Mouse (Mus musculus) heart, postnatal 36 days (tissue): ENCODE measurements at regions not wholly inside any gene's neighbourhood (a gene's known extent, or its start where the extent isn't known, plus 50 kb on each side); places are given as distances from the start of the nearest gene placed in this dataset.

Source experiments
- DNase-seq, 2 experiments: peaks; one replicate each; pipeline ENCODE4 v3.0.0; 2021 to 2022
- intact Hi-C: fragments of 180-260 bp; cut with DNase I; formaldehyde crosslinking; loops from one replicate; pipeline ENCODE4 v1.15.1; 2025

- DNase-seq = no peak
- intact Hi-C loops = no loop called here
These were observed 282.6 kb upstream of the Gm11146 start for GRCm38 (mm10) chr16:77884495-77884894.

DNA sequence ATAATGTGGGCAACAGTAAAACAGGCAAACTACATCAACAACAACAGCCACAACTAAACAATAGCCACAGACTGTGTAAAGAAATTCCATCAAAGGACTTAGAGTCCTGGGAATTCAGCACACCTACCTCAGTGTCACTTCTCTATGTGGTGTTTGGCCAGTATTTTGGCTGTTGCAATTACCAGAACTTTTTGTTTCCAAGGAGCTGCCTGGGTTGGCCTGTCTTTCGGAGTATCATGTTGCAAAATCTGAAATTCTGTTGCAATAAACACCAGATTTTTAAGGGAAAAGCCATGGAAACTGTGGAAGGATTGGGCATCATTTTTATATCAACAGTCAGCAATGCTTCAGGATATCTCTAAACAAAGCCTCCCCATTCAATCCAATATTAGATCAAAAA, 275.1 kb upstream of the Gm11146 start:
- intact Hi-C loops = no loop called here
- no peak for DNase-seq

GRCm38 (mm10) chr16:77863246-77863645, 261.4 kb upstream of the Gm11146 start:
- DNase-seq = no peak
- intact Hi-C loops = no loop called here

- intact Hi-C loops = no loop called here
- no peak for DNase-seq
These were observed 250.3 kb upstream of the Gm11146 start for GRCm38 (mm10) chr16:77852066-77852781.

- DNase-seq = no peak
- intact Hi-C loops = no loop called here
These were observed 249.5 kb upstream of the Gm11146 start for GRCm38 (mm10) chr16:77851206-77852065.

GRCm38 (mm10) chr16:77835767-77836166, 233.9 kb upstream of the Gm11146 start:
- DNase-seq = no peak
- intact Hi-C loops = no loop called here

DNA sequence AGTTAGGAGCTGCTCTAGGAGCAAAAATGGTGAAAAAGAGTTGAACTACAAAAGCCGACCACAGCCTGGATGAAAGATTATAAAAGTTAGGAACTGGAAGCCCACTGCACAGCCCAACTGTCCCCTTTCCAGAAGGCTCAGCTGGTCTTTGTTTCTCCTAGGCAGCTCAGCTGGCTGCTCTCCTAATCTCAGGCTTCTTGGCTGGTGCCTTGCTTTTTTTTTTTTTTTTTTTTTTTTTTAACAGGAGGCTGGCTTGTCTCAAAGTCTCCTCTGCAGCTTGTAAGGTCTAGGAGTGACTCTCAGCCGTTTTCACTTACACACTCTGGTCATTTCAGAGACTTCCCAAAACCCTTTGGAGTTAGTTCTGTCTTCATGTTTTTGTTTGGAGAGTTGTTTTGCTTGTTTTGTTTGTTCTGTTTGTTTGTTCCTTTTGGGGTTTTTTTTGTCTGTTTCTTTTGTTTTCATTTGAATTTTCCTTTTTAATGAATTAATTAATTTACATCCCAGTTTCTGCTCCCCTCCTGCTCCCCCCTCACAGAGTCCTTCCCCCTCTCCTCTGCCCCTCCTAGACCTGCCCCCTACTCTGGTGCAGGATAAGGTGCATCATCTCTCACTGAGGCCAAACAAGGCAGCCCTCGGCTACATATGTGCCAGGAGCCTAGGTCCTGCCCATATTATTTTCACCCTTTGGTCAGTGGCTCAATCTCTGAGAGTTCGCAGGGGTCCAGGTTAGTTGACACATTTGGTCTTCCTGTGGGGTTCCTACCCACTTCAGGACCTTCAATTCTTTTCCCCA, 225.6 kb upstream of the Gm11146 start:
- peak; percentile 47 to 48 for DNase-seq
- intact Hi-C loops = no loop called here

GRCm38 (mm10) chr16:77799709-77800108, 197.8 kb upstream of the Gm11146 start:
- intact Hi-C loops = no loop called here
- no peak for DNase-seq

GRCm38 (mm10) chr16:77796926-77797325, 195.0 kb upstream of the Gm11146 start:
- DNase-seq = no peak
- intact Hi-C loops = no loop called here

DNA sequence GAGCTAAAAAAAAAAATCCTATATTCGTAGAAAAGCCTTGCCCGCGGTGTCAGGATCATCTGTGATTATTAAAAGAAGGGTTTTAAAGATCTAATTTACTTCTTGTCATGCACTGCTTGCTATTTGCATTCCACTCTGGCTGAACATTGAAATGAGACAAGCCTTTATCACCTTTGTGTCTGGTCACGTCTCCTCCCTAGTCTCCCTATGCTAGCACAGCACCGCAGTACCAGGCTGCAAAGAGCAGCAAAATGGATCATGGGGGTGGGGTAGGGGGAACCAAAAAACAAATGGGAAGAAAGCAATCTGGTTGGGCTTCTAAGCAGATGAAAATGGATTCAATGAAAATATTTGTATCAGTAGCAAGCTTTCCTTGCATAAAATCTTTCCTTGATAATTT, 187.8 kb upstream of the Gm11146 start:
- intact Hi-C loops = no loop called here

GRCm38 (mm10) chr16:77789206-77789605, 187.3 kb upstream of the Gm11146 start:
- no peak for DNase-seq
- intact Hi-C loops = no loop called here

More for the DNA sequence above, 187.8 kb upstream of the Gm11146 start:
- no peak for DNase-seq

DNA sequence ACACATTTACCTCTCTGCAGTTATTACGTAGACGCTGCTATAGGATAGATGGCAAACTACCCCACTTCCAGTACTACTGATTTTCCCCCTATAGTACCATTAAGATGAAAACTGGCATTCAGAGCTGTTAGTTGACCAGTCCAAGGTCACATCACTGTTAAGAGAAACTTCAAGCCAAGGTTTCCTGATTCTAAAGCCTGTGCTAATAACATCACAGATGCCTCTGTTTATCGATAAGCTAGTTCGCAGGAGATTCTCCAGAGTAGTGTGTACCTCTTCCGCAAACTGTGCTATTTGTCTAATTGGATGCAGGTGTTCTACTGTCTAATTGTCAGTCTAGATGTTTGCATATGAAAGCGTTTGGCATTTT, 186.9 kb upstream of the Gm11146 start:
- DNase-seq = no peak
- intact Hi-C loops = no loop called here

DNA sequence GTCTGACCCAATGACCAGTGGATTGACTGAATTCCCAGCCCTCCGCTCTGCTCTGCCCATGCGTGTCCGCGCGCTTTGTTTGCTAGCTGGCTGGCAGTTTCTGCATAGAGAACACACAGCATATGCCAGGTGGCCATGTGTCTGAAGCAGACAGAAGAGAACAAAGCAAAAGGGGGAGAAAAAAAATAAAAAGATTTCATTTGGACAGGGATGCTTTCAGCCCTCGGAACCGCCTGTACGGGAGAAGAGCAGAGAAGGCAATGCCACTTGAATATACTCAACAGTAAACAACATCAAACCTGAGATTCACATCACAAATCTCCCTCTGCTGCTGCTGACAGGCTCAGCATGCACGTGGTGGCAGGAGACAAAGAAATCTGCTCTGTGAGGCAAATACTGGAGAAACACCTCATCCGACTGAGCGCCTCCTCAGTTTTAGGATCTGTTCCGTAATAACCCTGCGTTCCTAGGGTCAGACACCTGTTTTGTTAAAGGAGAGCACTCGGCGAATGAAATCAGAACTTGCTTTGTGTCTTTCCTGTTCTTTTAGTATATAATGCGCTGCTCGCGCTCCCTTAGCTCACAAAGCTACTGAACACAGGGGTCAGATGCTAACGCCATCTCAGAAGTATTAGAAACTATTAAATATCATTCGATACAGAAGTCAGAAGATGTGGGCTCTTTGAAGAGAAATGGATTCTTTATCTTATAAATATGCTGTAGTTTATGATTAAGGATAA, 186.3 kb upstream of the Gm11146 start:
- intact Hi-C loops = no loop called here
- DNase-seq = no peak

DNA sequence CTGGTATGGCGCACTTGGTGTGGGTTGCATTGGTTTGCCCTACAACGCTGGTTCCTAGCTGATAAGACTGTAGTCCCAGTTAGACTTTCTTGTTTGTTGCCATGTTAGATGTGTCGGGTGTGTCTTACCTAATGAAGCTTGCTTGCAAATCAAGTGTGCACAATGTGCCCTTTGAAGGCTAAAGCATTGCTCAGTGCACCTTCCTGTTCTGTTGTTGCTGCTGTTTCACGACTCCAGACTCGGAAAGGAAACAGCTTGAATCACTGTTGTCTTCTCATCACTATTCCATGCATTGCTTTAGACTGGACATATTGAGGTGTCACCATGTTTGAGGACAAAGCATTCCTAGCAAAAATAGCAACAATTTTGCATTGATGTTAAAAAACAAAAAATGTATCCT, 185.1 kb upstream of the Gm11146 start:
- no peak for DNase-seq
- intact Hi-C loops = no loop called here

- intact Hi-C loops = no loop called here
- no peak for DNase-seq
These were observed 177.1 kb upstream of the Gm11146 start for GRCm38 (mm10) chr16:77779019-77779418.

DNA sequence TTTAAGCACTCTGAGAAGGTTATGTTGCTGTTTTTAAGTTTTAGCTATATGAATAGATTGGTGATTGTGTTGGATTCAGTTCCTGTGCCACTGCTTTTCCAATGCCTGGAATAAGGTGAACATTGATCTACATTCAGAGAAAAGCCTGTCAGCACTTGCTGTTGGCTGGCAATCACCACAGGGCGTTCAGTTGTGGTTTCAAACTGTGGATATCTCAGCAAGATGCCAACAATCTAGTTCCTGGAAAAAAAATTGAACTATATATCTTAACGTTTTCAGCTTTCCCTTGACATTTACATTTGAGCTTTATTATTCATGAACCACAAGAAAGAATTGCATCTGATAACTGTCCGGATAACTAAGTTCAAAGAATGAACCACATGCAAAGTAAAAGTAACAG, 170.2 kb upstream of the Gm11146 start:
- intact Hi-C loops = no loop called here
- DNase-seq = no peak

DNA sequence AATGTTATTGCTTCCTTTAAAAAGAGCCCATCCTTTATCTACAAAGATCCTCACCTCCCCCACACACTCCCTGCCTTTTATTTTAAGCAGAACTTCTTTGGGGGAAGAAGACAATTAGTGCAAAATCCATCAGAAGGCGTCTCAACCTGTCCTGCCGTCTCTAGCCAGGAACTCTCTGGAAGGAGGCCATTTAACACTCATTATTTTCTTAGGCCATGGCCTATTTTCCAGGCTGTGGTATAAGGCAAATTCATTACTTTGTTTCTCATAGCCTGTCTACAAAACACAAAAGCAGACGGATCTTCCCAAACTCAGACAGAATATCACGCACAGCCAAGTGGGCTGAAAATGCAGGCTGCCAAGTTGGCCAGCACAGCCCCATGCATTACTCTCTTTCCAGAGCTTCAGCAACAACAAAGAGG, 159.0 kb upstream of the Gm11146 start:
- DNase-seq = no peak
- intact Hi-C loops = no loop called here

- DNase-seq = no peak
- intact Hi-C loops = no loop called here
These were observed 158.6 kb upstream of the Gm11146 start for GRCm38 (mm10) chr16:77760479-77760878.

DNA sequence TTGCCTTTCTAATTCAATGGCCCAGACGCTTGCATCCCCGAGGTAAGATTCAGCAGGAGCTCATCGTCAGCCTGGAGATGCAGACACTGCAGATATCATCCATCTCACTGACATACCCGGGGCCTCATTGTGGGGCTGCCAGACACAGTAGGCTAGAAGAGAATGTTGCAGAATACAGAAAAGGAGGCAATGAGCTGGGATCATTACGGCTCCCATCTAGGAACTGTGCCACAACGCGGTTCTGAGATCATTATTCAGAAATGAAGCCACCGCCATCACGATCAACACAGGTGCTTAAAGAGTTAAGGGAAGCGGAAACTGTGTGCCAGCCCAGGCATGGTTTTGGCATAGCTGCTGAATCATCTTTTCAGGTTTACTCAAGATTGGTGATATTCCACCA, 158.1 kb upstream of the Gm11146 start:
- intact Hi-C loops = no loop called here
- DNase-seq = no peak

DNA sequence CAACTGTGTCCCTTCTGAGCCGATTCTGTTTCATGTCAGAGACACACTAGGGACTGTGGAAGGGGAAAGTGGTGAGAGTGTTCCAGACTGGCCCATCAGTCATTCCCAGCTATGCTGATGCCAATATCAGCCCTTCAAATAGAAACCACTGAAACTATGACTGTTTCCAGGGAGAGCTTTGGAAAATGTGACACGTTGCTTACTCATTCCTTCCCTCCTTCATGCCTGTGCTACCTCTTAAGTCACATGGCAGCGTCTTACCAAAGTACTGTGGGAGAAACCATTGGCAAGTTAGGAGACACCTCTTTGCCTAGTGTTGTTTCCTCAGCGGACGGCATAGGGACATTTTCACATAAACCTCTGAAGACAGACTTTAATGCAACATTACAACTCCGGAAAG, 153.0 kb upstream of the Gm11146 start:
- DNase-seq = no peak
- intact Hi-C loops = no loop called here

- peak in 1 of 2 experiments; percentile 20 for DNase-seq
- intact Hi-C loops = no loop called here
These were observed 147.6 kb upstream of the Gm11146 start for GRCm38 (mm10) chr16:77749474-77749873.
